Mouse (Mus musculus) layer of hippocampus, postnatal 25 days (tissue): ENCODE data around the gene Ctcfl. TPM values are rescaled to one million over a fixed set of nuclear protein-coding genes. Genes with fewer than 3 reads are reported as not detected.

Source experiments
- DNase-seq, 2 experiments: peaks; one replicate each; pipeline ENCODE4 v3.0.0; 2022; ENCODE audit warnings: mixed read lengths in 2 of 2, low spot score in 1 of 2; ENCODE audit errors: extremely low spot score in 1 of 2
- total RNA-seq, 2 experiments: library from RNA; stranded (reverse); gene quantifications; 2 replicates each; pipeline ENCODE4 v1.2.3; 2021

Ctcfl gene
- total RNA-seq, 2 experiments from 2014 or later, result not detected

DNA sequence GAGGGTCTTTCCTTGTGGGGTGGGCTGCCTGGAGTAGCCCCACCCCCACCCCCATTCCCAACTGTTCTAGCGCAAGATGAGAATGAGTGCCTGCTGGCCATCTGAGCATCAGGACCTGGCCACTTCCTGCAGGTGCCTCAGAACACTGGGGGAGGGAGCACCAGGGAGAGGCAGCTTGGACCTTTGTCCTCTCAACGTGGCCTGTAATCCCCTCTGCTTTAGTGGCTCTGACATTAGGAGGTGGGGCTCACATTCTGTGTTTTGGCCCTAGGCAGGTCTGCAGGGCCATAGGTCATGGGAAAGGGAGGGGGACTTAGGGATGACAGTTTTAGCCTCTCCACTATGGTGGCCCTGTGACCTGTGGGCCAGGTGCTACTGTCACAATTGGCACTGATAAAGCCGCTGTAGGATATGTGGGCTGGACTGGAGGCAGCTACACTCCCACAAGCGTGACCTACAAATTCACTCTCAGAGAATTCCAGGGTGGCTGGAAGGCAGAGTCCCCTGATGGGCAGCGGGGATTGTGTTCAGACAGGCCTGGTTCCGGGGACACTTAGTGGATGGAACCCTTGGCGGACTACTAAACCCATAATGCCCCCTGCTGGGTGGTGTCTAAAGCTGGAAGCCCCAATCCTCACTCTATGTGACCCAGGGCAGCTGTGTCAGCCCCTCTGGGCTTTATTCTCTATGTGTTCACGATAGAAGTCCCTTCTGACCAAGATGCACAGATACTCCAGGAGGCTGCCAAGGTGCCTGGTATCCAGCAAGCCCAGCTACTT lies 68.5 kb downstream of the Ctcfl start:
- no peak for DNase-seq

DNA sequence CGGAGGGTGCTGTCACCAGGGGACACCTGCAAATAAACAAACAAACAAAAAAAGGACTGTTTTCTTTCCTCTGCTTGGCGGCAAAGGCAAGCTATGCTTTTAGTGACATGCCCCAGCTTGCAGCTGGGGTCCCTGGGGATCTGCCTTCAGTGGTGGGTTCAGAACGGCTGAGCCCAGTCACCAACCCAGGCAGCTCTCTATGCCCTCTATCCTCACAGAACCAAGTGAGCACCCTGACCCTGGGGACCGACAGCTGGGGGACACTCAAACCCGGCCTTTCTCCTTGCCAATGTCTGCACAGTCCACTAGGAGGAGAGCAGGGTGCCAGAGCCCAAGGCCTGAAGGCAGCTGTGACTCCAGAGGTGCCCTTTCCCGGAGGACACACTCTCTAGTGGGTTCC lies 69.5 kb downstream of the Ctcfl start:
- no peak for DNase-seq

DNA sequence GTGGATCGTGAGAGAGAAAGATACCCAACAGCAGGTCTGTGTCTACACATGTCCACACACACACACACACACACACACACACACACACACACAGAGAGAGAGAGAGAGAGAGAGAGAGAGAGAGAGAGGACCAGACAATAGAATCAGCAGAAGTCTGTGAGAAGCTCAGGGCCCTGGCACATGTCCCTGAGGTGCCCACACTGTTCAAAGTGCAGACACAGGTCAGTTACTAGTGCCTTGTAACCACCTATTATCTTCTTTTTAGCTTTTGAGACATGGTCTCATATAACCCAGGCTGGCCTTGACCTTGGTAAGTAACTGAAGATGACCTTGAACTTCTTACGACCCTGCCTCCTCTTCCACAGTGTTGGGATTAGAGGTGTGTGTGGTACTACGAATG lies 70.1 kb downstream of the Ctcfl start:
- no peak for DNase-seq

DNA sequence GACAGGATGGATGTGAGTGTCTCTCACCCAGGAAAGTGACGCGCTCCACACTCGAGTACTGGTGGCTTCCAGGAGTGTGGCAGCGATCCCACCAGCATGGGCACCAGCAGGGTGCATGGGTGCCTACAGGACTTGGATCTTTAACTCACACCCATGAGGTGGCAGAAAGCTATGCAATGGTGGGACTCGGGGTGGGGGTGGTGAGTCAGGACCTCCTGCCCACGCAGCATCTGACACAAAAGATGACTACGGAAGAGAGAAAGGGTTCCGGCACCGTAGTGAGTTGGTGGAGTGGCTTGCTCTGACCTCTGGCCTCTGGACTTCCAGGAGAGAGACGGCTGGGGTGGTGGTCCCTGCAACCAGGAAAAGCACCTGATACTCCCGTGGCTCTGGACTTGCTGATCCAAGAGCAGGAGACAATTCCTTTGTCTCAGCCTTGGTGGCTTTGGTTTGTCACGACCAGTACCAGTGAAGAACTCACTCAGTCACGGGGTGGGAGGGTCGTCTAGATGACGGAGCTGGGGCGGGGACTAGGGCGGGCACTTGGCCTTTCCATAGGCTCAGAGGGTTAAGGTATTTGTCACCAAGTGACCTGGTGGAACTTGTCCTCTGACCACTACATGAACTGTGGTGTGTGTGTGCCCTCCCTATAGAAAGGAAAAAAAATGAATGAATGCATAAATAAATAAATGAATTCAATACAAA lies 71.1 kb downstream of the Ctcfl start:
- DNase-seq, result no peak

DNA sequence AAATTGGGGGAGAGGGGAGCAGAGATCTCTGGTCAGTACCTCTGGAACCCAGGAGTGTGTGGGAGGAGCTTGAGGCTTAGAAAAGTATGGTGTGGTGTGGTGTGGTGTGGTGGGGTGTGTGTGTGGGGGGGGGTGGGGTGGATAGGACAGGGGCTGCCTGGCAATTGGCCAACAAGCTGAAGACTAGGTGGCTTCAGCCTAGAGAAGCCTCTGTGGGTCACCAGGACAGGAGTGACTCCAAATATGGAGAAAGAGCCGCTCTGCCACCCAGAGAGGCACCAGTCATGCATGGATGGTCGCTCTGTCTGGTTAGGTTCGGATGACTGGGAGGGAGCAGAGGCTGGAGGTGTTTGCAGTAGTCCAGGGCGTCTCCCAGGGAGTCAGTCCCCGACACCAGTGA lies 71.9 kb downstream of the Ctcfl start:
- DNase-seq, result no peak

DNA sequence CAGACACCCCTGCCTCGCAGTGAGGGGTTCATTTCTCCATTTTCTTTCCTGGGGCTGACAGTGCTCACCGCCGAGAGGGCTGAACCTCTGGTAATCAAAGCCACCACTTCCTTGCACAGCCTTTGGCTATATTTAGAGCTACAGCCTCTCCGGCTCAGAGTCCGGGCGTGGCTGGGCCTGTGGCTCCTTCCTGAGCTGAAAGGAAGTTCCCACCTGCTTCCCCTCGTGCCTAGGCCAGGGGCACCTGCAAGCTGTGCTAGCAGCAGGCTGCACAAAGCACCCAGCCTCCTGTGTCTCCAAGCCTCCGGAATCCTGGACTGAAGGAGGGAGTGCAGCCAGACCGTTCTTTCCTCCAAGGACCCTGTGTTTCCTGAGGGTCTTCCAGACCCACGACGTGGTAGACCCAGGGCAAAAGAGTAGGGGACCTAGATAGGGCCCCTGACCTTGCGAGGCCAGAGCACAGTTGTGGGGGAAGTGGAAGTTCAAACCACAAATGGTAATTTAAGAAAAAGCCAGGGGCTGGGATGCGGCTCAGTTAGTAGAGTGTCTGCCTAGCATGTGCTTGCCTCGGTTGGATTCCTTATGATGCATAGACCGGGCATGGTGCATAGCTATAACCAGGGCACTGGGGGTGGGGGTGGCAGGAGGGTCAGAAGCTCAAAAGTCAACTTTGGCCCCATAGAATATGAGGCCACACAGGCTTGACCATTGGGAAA lies 72.6 kb downstream of the Ctcfl start:
- no peak for DNase-seq

DNA sequence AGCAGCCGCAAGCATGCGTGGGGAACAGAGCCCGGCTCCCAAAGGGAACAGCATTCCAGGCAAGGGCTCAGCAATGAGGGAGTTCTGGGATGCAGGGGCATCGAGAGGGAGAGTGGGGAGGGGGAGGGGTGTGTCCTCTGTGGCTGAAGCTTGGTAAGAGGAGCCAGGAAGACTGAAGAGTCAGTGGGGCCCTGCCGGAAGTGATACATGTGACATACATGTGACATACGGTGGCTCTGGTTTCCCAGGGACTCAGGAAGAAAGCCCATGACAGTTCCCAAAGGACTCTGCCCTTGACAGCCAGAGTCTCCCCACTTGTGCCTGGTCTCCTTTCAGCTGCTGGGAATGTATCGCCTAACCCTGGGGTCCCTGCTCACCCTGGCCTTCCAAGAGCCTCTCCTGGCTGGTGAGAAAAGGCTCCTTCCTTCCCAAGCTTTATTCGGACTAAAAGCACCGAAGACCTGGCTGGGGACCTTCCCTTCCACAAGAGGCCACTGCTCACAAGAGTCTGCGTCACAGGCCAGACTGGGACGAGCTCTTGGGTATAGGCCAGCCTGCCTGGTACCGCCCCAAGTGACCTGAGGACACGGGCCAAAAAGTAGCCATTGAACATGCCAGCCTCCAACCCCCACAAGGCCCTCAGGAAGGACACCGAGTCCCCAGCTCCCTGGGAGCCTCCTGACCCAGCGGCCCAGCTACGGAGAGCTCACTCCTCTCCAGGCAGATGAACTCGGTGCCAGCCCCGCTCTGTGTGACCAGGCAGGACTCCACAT lies 74.9 kb downstream of the Ctcfl start:
- no peak for DNase-seq

Other genes with a start within 250 kb of the Ctcfl start
- 1 to 10 TPM; 4.2 to 4.4 TPM for gene Bmp7, start 179.2 kb downstream of the Ctcfl start, total RNA-seq
- gene Spo11, start 141.8 kb downstream of the Ctcfl start, total RNA-seq, result not detected
- gene Rae1, start 119.4 kb downstream of the Ctcfl start, total RNA-seq, result 10 to 100 TPM; 74.5 to 88.6 TPM
- gene Rbm38, start 99.0 kb downstream of the Ctcfl start, total RNA-seq, result 1 to 10 TPM; 3.3 to 5.0 TPM
- not detected for gene Pck1, start 33.5 kb upstream of the Ctcfl start, total RNA-seq
- not detected for gene Zbp1, start 99.4 kb upstream of the Ctcfl start, total RNA-seq
- gene Pmepa1, start 157.0 kb upstream of the Ctcfl start, total RNA-seq, result 10 to 100 TPM; 26.2 TPM